Mouse (Mus musculus) forebrain, embryonic 10.5 days (tissue): ENCODE results near the gene Flrt1. TPM values are rescaled to one million over a fixed set of nuclear protein-coding genes. Genes with fewer than 3 reads are reported as not detected.
"Not testable (repeated sequence)": the region's sequence is repeated elsewhere in the genome, so short reads cannot be mapped to it uniquely, and the experiment has no call there.

Experiments
- DNase-seq: peaks from one replicate; pipeline ENCODE4 v3.0.0-alpha.2; 2017; ENCODE audit warnings: low spot score; ENCODE audit errors: extremely low spot score
- H3K27ac ChIP-seq: fragments of 300-500 bp; sonication (generic); 2 replicates; pipeline ENCODE4 v1.5.1; 2016; ENCODE audit warnings: mild to moderate bottlenecking
- H3K27me3 ChIP-seq: fragments of 300-500 bp; sonication (generic); 2 replicates; pipeline ENCODE4 v1.6.1; 2016; ENCODE audit warnings: mild to moderate bottlenecking; ENCODE audit not compliant: poor library complexity, severe bottlenecking
- H3K36me3 ChIP-seq: fragments of 300-500 bp; sonication (generic); replicated peaks from 2 replicates; pipeline ENCODE4 v1.6.1; 2016; ENCODE audit warnings: mild to moderate bottlenecking, moderate library complexity
- H3K4me1 ChIP-seq: fragments of 300-500 bp; sonication (generic); 2 replicates; pipeline ENCODE4 v1.6.1; 2016
- H3K4me3 ChIP-seq: fragments of 300-500 bp; sonication (generic); 2 replicates; pipeline ENCODE4 v1.5.1; 2016; ENCODE audit warnings: mild to moderate bottlenecking, moderate library complexity
- H3K9me3 ChIP-seq: fragments of 300-500 bp; sonication (generic); 2 replicates; pipeline ENCODE4 v1.6.1; 2016; ENCODE audit warnings: mild to moderate bottlenecking, moderate library complexity
- WGBS: fragments of 180-500 bp; shearing (Covaris S2); methylation state at CpG from one replicate; pipeline ENCODE4 v1.1.7; 2016; 5-methylcytosine and 5-hydroxymethylcytosine counted together
- polyA plus RNA-seq: library from polyadenylated mRNA; unstranded; fragments of >200 nt; fragmentation: Nextera tagmentation; extraction: Ambion mirVana; gene quantifications from 2 replicates; pipeline ENCODE4 v1.2.1, GENCODE M21; 2016

The Flrt1 gene
- polyA plus RNA-seq, 1 experiment from 2014 or later, result 4.8 TPM

- H3K9me3 ChIP-seq, result no peaks in the 10 kb centered on the region
- no peak for DNase-seq
- no peak overlapping the region for H3K4me3 ChIP-seq
- H3K36me3 ChIP-seq, result no peaks in the 10 kb centered on the region
- H3K27me3 ChIP-seq, result peaks cover 69% of the 10 kb centered on the region
- WGBS, result 21% methylated on average over 7 of the region's 7 CpGs
- peak overlapping the region; percentile 72 for H3K27ac ChIP-seq
- H3K4me1 ChIP-seq, result peaks cover 77% of the 10 kb centered on the region
Measured at GRCm38 (mm10) chr19:7089842-7090251, 15.7 kb downstream of the Flrt1 start.

- no peak overlapping the region for H3K4me3 ChIP-seq
- WGBS, result 62% methylated on average over 5 of the region's 5 CpGs
- peak overlapping the region; percentile 53 for H3K27ac ChIP-seq
- no peaks in the 10 kb centered on the region for H3K36me3 ChIP-seq
- no peaks in the 10 kb centered on the region for H3K9me3 ChIP-seq
- peaks cover 77% of the 10 kb centered on the region for H3K27me3 ChIP-seq
- H3K4me1 ChIP-seq, result peaks cover 81% of the 10 kb centered on the region
- no peak for DNase-seq
Measured at GRCm38 (mm10) chr19:7089050-7089449, 16.5 kb downstream of the Flrt1 start.

- H3K27me3 ChIP-seq, result peaks cover 82% of the 10 kb centered on the region
- peak overlapping the region; percentile 53 for H3K27ac ChIP-seq
- no peaks in the 10 kb centered on the region for H3K36me3 ChIP-seq
- H3K4me3 ChIP-seq, result no peak overlapping the region
- no peaks in the 10 kb centered on the region for H3K9me3 ChIP-seq
- DNase-seq, result no peak
- 14% methylated on average over 9 of the region's 9 CpGs for WGBS
- H3K4me1 ChIP-seq, result peaks cover 83% of the 10 kb centered on the region
Measured at GRCm38 (mm10) chr19:7088558-7088957, 17.0 kb downstream of the Flrt1 start.

GRCm38 (mm10) chr19:7084734-7085133 lies 20.8 kb downstream of the Flrt1 start:
- 88% methylated on average over 15 of the region's 15 CpGs for WGBS
- peaks cover 70% of the 10 kb centered on the region for H3K4me1 ChIP-seq

GRCm38 (mm10) chr19:7083035-7083794 lies 22.3 kb downstream of the Flrt1 start:
- Histone ChIP-seq H3K4me1 (peaks cover 67% of the 10 kb centered on the region), H3K27ac (peak overlapping the region; percentile 77), H3K27me3 (peaks cover 87% of the 10 kb centered on the region), H3K4me3 (no peak overlapping the region; the same call in 1 of the 2 replicates), H3K36me3 (no peaks in the 10 kb centered on the region), H3K9me3 (no peaks in the 10 kb centered on the region)
- DNase-seq, result no peak
- 19% methylated on average over 14 of the region's 14 CpGs for whole genome bisulfite sequencing

More at GRCm38 (mm10) chr19:7084734-7085133, 20.8 kb downstream of the Flrt1 start:
- no peak for DNase-seq
- Histone ChIP-seq H3K9me3 (no peaks in the 10 kb centered on the region), H3K36me3 (no peaks in the 10 kb centered on the region), H3K27ac (no peak overlapping the region), H3K27me3 (peaks cover 87% of the 10 kb centered on the region), H3K4me3 (no peak overlapping the region)

- WGBS, result 85% methylated on average over 7 of the region's 7 CpGs
- H3K36me3 ChIP-seq, result no peaks in the 10 kb centered on the region
- H3K4me1 ChIP-seq, result peaks cover 61% of the 10 kb centered on the region
Measured at GRCm38 (mm10) chr19:7081516-7082266, 23.8 kb downstream of the Flrt1 start.

GRCm38 (mm10) chr19:7078271-7078670 lies 27.3 kb downstream of the Flrt1 start:
- DNase-seq, result no peak
- Histone ChIP-seq H3K27me3 (peaks cover 63% of the 10 kb centered on the region), H3K9me3 (no peaks in the 10 kb centered on the region), H3K27ac (no peak overlapping the region), H3K4me1 (peaks cover 54% of the 10 kb centered on the region), H3K4me3 (no peak overlapping the region), H3K36me3 (no peaks in the 10 kb centered on the region)
- 89% methylated on average over 7 of the region's 7 CpGs for WGBS

More at GRCm38 (mm10) chr19:7081516-7082266, 23.8 kb downstream of the Flrt1 start:
- Histone ChIP-seq H3K27me3 (peaks cover 76% of the 10 kb centered on the region), H3K9me3 (no peaks in the 10 kb centered on the region), H3K27ac (peak overlapping the region; percentile 17; the same call in 1 of the 2 replicates), H3K4me3 (no peak overlapping the region)
- no peak for DNase-seq

GRCm38 (mm10) chr19:7077666-7078065 lies 27.9 kb downstream of the Flrt1 start:
- no peak overlapping the region for H3K27ac ChIP-seq
- H3K4me1 ChIP-seq, result peaks cover 54% of the 10 kb centered on the region
- DNase-seq, result no peak
- WGBS, result 73% methylated on average over 9 of the region's 9 CpGs
- peaks cover 62% of the 10 kb centered on the region for H3K27me3 ChIP-seq
- H3K4me3 ChIP-seq, result no peak overlapping the region
- no peaks in the 10 kb centered on the region for H3K36me3 ChIP-seq
- H3K9me3 ChIP-seq, result no peaks in the 10 kb centered on the region

- not testable (repeated sequence) for H3K4me3 ChIP-seq, H3K36me3 ChIP-seq, H3K27ac ChIP-seq, DNase-seq, H3K9me3 ChIP-seq
- 82% methylated on average over 11 of the region's 11 CpGs for WGBS
- peaks cover 67% of the 10 kb centered on the region for H3K27me3 ChIP-seq
- peaks cover 64% of the 10 kb centered on the region for H3K4me1 ChIP-seq
Measured at GRCm38 (mm10) chr19:7075336-7075735, 30.2 kb downstream of the Flrt1 start.

- Histone ChIP-seq H3K9me3 (no peaks in the 10 kb centered on the region), H3K4me1 (peaks cover 67% of the 10 kb centered on the region), H3K27ac (no peak overlapping the region; the same call in 1 of the 2 replicates), H3K4me3 (no peak overlapping the region), H3K27me3 (peaks cover 67% of the 10 kb centered on the region), H3K36me3 (no peaks in the 10 kb centered on the region)
- no peak for DNase-seq
- whole genome bisulfite sequencing, result 45% methylated on average over 12 of the region's 12 CpGs
Measured at GRCm38 (mm10) chr19:7073997-7074781, 31.3 kb downstream of the Flrt1 start.

- Histone ChIP-seq H3K4me3 (no peak overlapping the region), H3K27ac (peak overlapping the region; percentile 83), H3K9me3 (no peaks in the 10 kb centered on the region), H3K36me3 (no peaks in the 10 kb centered on the region), H3K27me3 (peaks cover 69% of the 10 kb centered on the region), H3K4me1 (peaks cover 74% of the 10 kb centered on the region)
- WGBS, result 70% methylated on average over 6 of the region's 6 CpGs
- no peak for DNase-seq
Measured at GRCm38 (mm10) chr19:7072221-7072620, 33.3 kb downstream of the Flrt1 start.

GRCm38 (mm10) chr19:7070775-7071174 lies 34.8 kb downstream of the Flrt1 start:
- H3K27ac ChIP-seq, result peak overlapping the region; percentile 83
- no peaks in the 10 kb centered on the region for H3K36me3 ChIP-seq
- H3K4me3 ChIP-seq, result peak overlapping the region; percentile 37
- no peaks in the 10 kb centered on the region for H3K9me3 ChIP-seq
- DNase-seq, result peak; percentile 36
- WGBS, result 6% methylated on average over 4 of the region's 4 CpGs
- H3K27me3 ChIP-seq, result peaks cover 84% of the 10 kb centered on the region
- H3K4me1 ChIP-seq, result peaks cover 88% of the 10 kb centered on the region
